Mouse (Mus musculus): ENCODE measurements around the gene Cdca5. TPM values are rescaled to one million over a fixed set of nuclear protein-coding genes. Genes with fewer than 3 reads are reported as not detected.
A peak's percentile ranks its signal among the peaks of the same experiment; 100 is the strongest.

Cdca5 gene
- polyA plus RNA-seq, 1 experiment from 2014 or later: 16.1 TPM

DNA sequence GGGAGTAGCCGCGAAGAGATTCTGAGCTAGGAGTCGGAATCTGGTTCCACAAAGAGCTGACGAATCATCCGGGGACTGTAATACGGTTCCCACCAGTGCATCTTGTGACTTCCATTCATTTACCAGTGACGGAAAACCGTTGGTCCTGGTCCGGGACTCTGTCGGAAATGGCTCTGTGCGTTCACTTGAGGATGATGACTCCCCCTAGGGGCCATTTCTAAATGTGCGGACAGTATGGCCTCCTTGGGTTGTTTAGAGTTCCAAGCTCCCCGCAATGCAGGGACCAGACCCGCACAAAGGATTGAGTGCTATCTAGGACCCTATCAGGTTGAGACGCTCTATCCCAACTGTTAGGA, 56.6 kb downstream of the Cdca5 start, which contains the start of gene Arl2:
Arl2 (minus strand) TSS at position 155 of the 356 bp plus-strand sequence.
- peak; percentile 43 for TF ChIP-seq CTCF (IDR thresholded peaks at IDR 0.05; ENCODE audit: low read depth)
- no peaks in the 10 kb centered on the region for H3K36me3 ChIP-seq (ENCODE audit: insufficient read depth, low read length)
- H3K27me3 ChIP-seq (ENCODE audit: insufficient read depth, low read length): no peaks in the 10 kb centered on the region
- ATAC-seq (replicated peaks; ENCODE audit: low FRiP score, low read depth) (peak; percentile 75), DNase-seq (ENCODE audit: low spot score) (peak; percentile 95)
- H3K4me2 ChIP-seq (ENCODE audit: low read length): peak within 1 kb of the TSS; percentile 82
- peak within 1 kb of the TSS; percentile 95 for H3K27ac ChIP-seq
- peaks cover 8% of the 10 kb centered on the region; the same call in 1 of the 2 replicates for H3K4me1 ChIP-seq (replicated peaks; ENCODE audit: insufficient read depth, low read length)
- H3K9ac ChIP-seq (ENCODE audit: low read depth, low read length): peak within 1 kb of the TSS; percentile 81
- 2% methylated on average over 15 of the region's 15 CpGs for WGBS
- H3K4me3 ChIP-seq (replicated peaks; ENCODE audit: low read depth, low read length): peak within 1 kb of the TSS; percentile 71
- no peaks in the 10 kb centered on the region for H3K9me3 ChIP-seq (replicated peaks; ENCODE audit: low read length)

Small RNAs within 50 kb of the gene (microRNA-seq; reads per million reads assigned to microRNA genes)
- gene Mir6988: 1.2 reads per million

Other genes with a start within 250 kb of the Cdca5 start
- 31.6 and 35.9 TPM in 2 replicates for gene Frmd8, start 209.7 kb upstream of the Cdca5 start, polyA plus RNA-seq (2015; fragmentation: Nextera tagmentation; extraction: Ambion mirVana)
- gene Slc25a45, start 207.2 kb upstream of the Cdca5 start, polyA plus RNA-seq (2015; fragmentation: Nextera tagmentation; extraction: Ambion mirVana): 19.9 and 24.5 TPM in 2 replicates
- 2.9 and 3.6 TPM in 2 replicates for gene Tigd3, start 190.8 kb upstream of the Cdca5 start, polyA plus RNA-seq (2015; fragmentation: Nextera tagmentation; extraction: Ambion mirVana)
- 108 and 109 TPM in 2 replicates for gene Dpf2, start 172.0 kb upstream of the Cdca5 start, polyA plus RNA-seq (2015; fragmentation: Nextera tagmentation; extraction: Ambion mirVana)
- gene Cdc42ep2, start 160.2 kb upstream of the Cdca5 start, polyA plus RNA-seq (2015; fragmentation: Nextera tagmentation; extraction: Ambion mirVana): 13.2 and 14.2 TPM in 2 replicates
- gene Pola2, start 120.8 kb upstream of the Cdca5 start, polyA plus RNA-seq (2015; fragmentation: Nextera tagmentation; extraction: Ambion mirVana): 39.8 and 40.6 TPM in 2 replicates
- gene Slc22a20, start 98.8 kb upstream of the Cdca5 start, polyA plus RNA-seq (2015; fragmentation: Nextera tagmentation; extraction: Ambion mirVana): not detected in 2 replicates
- 12.9 and 13.5 TPM in 2 replicates for gene Capn1, start 69.1 kb upstream of the Cdca5 start, polyA plus RNA-seq (2015; fragmentation: Nextera tagmentation; extraction: Ambion mirVana)
- 25.0 and 26.8 TPM in 2 replicates for gene Syvn1, start 38.4 kb upstream of the Cdca5 start, polyA plus RNA-seq (2015; fragmentation: Nextera tagmentation; extraction: Ambion mirVana)
- 66.2 and 69.0 TPM in 2 replicates for gene Mrpl49, start 27.2 kb upstream of the Cdca5 start, polyA plus RNA-seq (2015; fragmentation: Nextera tagmentation; extraction: Ambion mirVana)
- 940 and 1,050 TPM in 2 replicates for gene Fau, start 27.1 kb upstream of the Cdca5 start, polyA plus RNA-seq (2015; fragmentation: Nextera tagmentation; extraction: Ambion mirVana)
- 42.3 and 47.6 TPM in 2 replicates for gene Znhit2, start 23.8 kb upstream of the Cdca5 start, polyA plus RNA-seq (2015; fragmentation: Nextera tagmentation; extraction: Ambion mirVana)
- gene Tm7sf2, start 16.6 kb upstream of the Cdca5 start, polyA plus RNA-seq (2015; fragmentation: Nextera tagmentation; extraction: Ambion mirVana): 17.0 and 19.1 TPM in 2 replicates
- gene Vps51, start 7.8 kb upstream of the Cdca5 start, polyA plus RNA-seq (2015; fragmentation: Nextera tagmentation; extraction: Ambion mirVana): 57.8 and 61.4 TPM in 2 replicates
- gene Tmem262, start 5.0 kb upstream of the Cdca5 start, polyA plus RNA-seq (2015; fragmentation: Nextera tagmentation; extraction: Ambion mirVana): not detected in 2 replicates
- 0.70 and 0.84 TPM in 2 replicates for gene Gm28374, start 2.7 kb upstream of the Cdca5 start, polyA plus RNA-seq (2015; fragmentation: Nextera tagmentation; extraction: Ambion mirVana)
- 71.7 and 74.3 TPM in 2 replicates for gene Zfpl1, start within 50 bp of the Cdca5 start, polyA plus RNA-seq (2015; fragmentation: Nextera tagmentation; extraction: Ambion mirVana)
- 0.17 TPM in 1 of 2 replicates, not detected in the other for gene AC131692.1, start 9.4 kb downstream of the Cdca5 start, polyA plus RNA-seq (2015; fragmentation: Nextera tagmentation; extraction: Ambion mirVana)
- 0.17 TPM in 2 replicates for gene Naaladl1, start 20.8 kb downstream of the Cdca5 start, polyA plus RNA-seq (2015; fragmentation: Nextera tagmentation; extraction: Ambion mirVana)
- 32.0 and 35.9 TPM in 2 replicates for gene Sac3d1, start 33.7 kb downstream of the Cdca5 start, polyA plus RNA-seq (2015; fragmentation: Nextera tagmentation; extraction: Ambion mirVana)
- 26.5 and 30.0 TPM in 2 replicates for gene Snx15, start 43.3 kb downstream of the Cdca5 start, polyA plus RNA-seq (2015; fragmentation: Nextera tagmentation; extraction: Ambion mirVana)
- 0.38 and 0.49 TPM in 2 replicates for gene Batf2, start 56.0 kb downstream of the Cdca5 start, polyA plus RNA-seq (2015; fragmentation: Nextera tagmentation; extraction: Ambion mirVana)
- gene Arl2, start 56.6 kb downstream of the Cdca5 start, polyA plus RNA-seq (2015; fragmentation: Nextera tagmentation; extraction: Ambion mirVana): 96.1 and 103 TPM in 2 replicates
- not detected in 2 replicates for gene Majin, start 99.4 kb downstream of the Cdca5 start, polyA plus RNA-seq (2015; fragmentation: Nextera tagmentation; extraction: Ambion mirVana)
- 1.6 and 2.1 TPM in 2 replicates for gene Gpha2, start 141.4 kb downstream of the Cdca5 start, polyA plus RNA-seq (2015; fragmentation: Nextera tagmentation; extraction: Ambion mirVana)
- 19.9 and 20.4 TPM in 2 replicates for gene Ppp2r5b, start 150.9 kb downstream of the Cdca5 start, polyA plus RNA-seq (2015; fragmentation: Nextera tagmentation; extraction: Ambion mirVana)
- gene Atg2a, start 156.7 kb downstream of the Cdca5 start, polyA plus RNA-seq (2015; fragmentation: Nextera tagmentation; extraction: Ambion mirVana): 7.0 and 7.8 TPM in 2 replicates
- gene Ehd1, start 191.7 kb downstream of the Cdca5 start, polyA plus RNA-seq (2015; fragmentation: Nextera tagmentation; extraction: Ambion mirVana): 64.2 and 73.4 TPM in 2 replicates
- 1.0 TPM in 2 replicates for gene Cdc42bpg, start 221.5 kb downstream of the Cdca5 start, polyA plus RNA-seq (2015; fragmentation: Nextera tagmentation; extraction: Ambion mirVana)
- gene Men1, start 250.0 kb downstream of the Cdca5 start, polyA plus RNA-seq (2015; fragmentation: Nextera tagmentation; extraction: Ambion mirVana): 51.9 and 54.6 TPM in 2 replicates